Mouse (Mus musculus) thymus, postnatal 0 days (tissue): Measurements from ENCODE around the gene Chrdl2. TPM values are rescaled to one million over a fixed set of nuclear protein-coding genes. Genes with fewer than 3 reads are reported as not detected.
A peak's percentile ranks its signal among the peaks of the same experiment; 100 is the strongest.

ENCODE experiments used
- DNase-seq: peaks from one replicate; pipeline ENCODE4 v3.0.0-alpha.2; 2015; ENCODE audit warnings: low spot score
- polyA plus RNA-seq: library from polyadenylated mRNA; unstranded; fragments of >200 nt; fragmentation: Nextera tagmentation; extraction: Ambion mirVana; gene quantifications from 2 replicates; pipeline ENCODE4 v1.2.1, GENCODE M21; 2015

The Chrdl2 gene
- polyA plus RNA-seq, 1 experiment from 2014 or later = not detected

GRCm38 (mm10) chr7:99982256-99983242 is 23.4 kb upstream of the Chrdl2 start:
- DNase-seq = no peak

- peak; percentile 50 for DNase-seq
These were observed 17.2 kb upstream of the Chrdl2 start for GRCm38 (mm10) chr7:99988725-99989124.

- DNase-seq = no peak
These were observed 15.9 kb upstream of the Chrdl2 start for GRCm38 (mm10) chr7:99989844-99990760.

GRCm38 (mm10) chr7:99990990-99991707 is 14.8 kb upstream of the Chrdl2 start:
- no peak for DNase-seq

GRCm38 (mm10) chr7:99993159-99993558 is 12.8 kb upstream of the Chrdl2 start:
- no peak for DNase-seq

- no peak for DNase-seq
These were observed 10.8 kb upstream of the Chrdl2 start for GRCm38 (mm10) chr7:99995186-99995585.

GRCm38 (mm10) chr7:99998668-99999067 is 7.3 kb upstream of the Chrdl2 start:
- DNase-seq = no peak

- peak; percentile 50 for DNase-seq
These were observed 2.2 kb upstream of the Chrdl2 start for GRCm38 (mm10) chr7:100003781-100004180.

- no peak for DNase-seq
These were observed 439 bp downstream of the Chrdl2 start for GRCm38 (mm10) chr7:100006411-100006810.

- DNase-seq = no peak
These were observed 2.8 kb downstream of the Chrdl2 start for GRCm38 (mm10) chr7:100008765-100009164.

- peak; percentile 89 for DNase-seq
These were observed 3.7 kb downstream of the Chrdl2 start for GRCm38 (mm10) chr7:100009640-100010039.

GRCm38 (mm10) chr7:100010711-100011110 is 4.7 kb downstream of the Chrdl2 start:
- no peak for DNase-seq

GRCm38 (mm10) chr7:100012085-100012484 is 6.1 kb downstream of the Chrdl2 start:
- DNase-seq = no peak

GRCm38 (mm10) chr7:100012515-100012914 is 6.5 kb downstream of the Chrdl2 start:
- DNase-seq = no peak

- DNase-seq = no peak
These were observed 8.2 kb downstream of the Chrdl2 start for GRCm38 (mm10) chr7:100014123-100014600.

GRCm38 (mm10) chr7:100017056-100017455 is 11.1 kb downstream of the Chrdl2 start:
- no peak for DNase-seq

GRCm38 (mm10) chr7:100027353-100027752 is 21.4 kb downstream of the Chrdl2 start:
- no peak for DNase-seq

- DNase-seq = peak; percentile 70
These were observed 23.3 kb downstream of the Chrdl2 start for GRCm38 (mm10) chr7:100029307-100029706.

- no peak for DNase-seq
These were observed 25.2 kb downstream of the Chrdl2 start for GRCm38 (mm10) chr7:100030996-100031749.

- DNase-seq = no peak
These were observed 27.7 kb downstream of the Chrdl2 start for GRCm38 (mm10) chr7:100033672-100034071.
